Mouse (Mus musculus) cortical plate, adult 2 months (tissue): ENCODE results near the gene Mrpl10.

ENCODE experiments used
- CTCF ChIP-seq: fragments of 200-500 bp; IDR thresholded peaks from 2 replicates; pipeline ENCODE4 v1.5.1; 2011; ENCODE audit warnings: mild to moderate bottlenecking, control low read depth, low read length; ENCODE audit not compliant: insufficient read depth; ENCODE audit errors: extremely low read depth
- POLR2A ChIP-seq: fragments of 200-500 bp; IDR thresholded peaks from 2 replicates; pipeline ENCODE4 v1.6.1; 2011; ENCODE audit warnings: mild to moderate bottlenecking, low read length, control low read depth; ENCODE audit not compliant: insufficient read depth; ENCODE audit errors: extremely low read depth

DNA sequence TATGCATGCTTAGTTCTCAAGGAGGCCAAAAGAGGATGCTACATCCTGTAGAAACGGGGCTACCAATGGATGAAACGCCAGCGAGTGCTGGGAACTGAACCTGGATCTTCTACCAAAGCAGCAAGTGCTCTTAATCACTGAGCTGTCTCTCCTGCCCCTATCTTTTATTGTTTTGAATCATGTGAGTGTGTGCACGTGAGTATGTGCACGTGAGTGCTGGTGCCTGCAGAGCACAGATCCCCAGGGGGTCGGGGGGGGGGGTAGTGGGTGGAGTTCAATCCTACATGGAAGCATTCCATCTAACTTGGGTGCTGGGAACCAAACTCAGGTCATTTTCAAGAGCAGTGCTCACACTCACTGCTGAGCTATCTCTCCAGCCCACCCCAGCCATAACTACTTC is 45.0 kb downstream of the Mrpl10 start:
- TF ChIP-seq CTCF (no peak), POLR2A (no peak)
